Comparison of ENCODE assay signal across 23 mouse cellular contexts in the genomic region with DNA sequence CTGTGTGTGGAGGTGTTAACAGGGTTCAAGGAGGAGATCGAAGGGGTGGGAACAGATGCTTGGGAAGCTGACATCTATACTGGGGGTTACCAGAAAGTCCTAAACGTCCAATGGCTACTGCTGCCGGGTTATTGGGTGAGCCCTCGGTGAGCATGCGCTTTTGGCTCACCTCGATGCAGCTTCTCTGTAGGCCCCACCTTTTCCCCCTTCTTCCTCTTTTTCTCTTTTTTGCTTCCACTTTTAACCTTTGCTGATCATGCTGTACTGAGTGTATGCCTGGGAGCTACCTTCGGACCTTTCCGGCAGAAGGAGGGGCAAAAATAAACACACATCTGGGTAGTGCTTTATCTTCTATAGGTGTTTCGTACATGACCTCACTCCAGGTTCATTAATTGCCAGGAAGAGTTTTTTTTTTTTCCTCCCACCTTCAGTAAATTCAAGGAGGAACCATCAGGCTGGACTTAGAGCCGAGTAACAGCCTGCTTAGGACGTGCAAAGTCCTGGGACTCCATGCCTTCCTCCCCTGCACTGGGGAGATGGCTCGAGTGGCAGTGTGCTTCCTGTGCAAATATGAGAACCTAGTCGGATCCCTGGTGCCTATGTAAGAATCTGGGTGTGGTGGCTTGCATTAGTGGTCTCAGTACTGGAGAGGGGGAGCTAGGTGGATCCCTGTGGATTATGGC. TPM values are rescaled to one million over a fixed set of nuclear protein-coding genes. Genes with fewer than 3 reads are reported as not detected.
A peak's percentile ranks its signal among the peaks of the same experiment; 100 is the strongest.
DNase-seq lines count a peak whose midpoint lies in the region; ATAC-seq and TF ChIP-seq lines count a peak whose summit lies in the region.
"Had no signal": no experiment of that assay in that cellular context is flagged by ENCODE, and none has a peak within 500 bp of the region (broad histone marks: within the 10 kb centered on the region; RNA-seq: fewer than 3 reads in every experiment).

No protein-coding gene starts in this region.

- no peaks in the 10 kb centered on the region for H3K27me3 ChIP-seq in liver, embryonic 14.5 days (ENCODE audit: control insufficient read depth, insufficient read depth, low read length)
- peaks cover 3% of the 10 kb centered on the region; the same call in 1 of the 2 replicates for H3K27me3 ChIP-seq in liver, embryonic 12.5 days (replicated peaks)
- H3K27me3 ChIP-seq in stomach, embryonic 16.5 days (ENCODE audit: control insufficient read depth, insufficient read depth, low read length): no peaks in the 10 kb centered on the region
- H3K27me3 ChIP-seq in kidney, adult 2 months (replicated peaks; ENCODE audit: control insufficient read depth, insufficient read depth, low read length): no peaks in the 10 kb centered on the region
- H3K27me3 ChIP-seq: forebrain, embryonic 13.5 days; hindbrain, embryonic 15.5 days had no signal

- no peaks in the 10 kb centered on the region for H3K9me3 ChIP-seq in liver, embryonic 14.5 days (ENCODE audit: control insufficient read depth, low read length)
- H3K9me3 ChIP-seq in liver, embryonic 12.5 days (replicated peaks): no peaks in the 10 kb centered on the region
- H3K9me3 ChIP-seq in stomach, embryonic 16.5 days (replicated peaks; ENCODE audit: control insufficient read depth, low read length): no peaks in the 10 kb centered on the region
- H3K9me3 ChIP-seq: forebrain, embryonic 13.5 days; hindbrain, embryonic 15.5 days; limb, embryonic 10.5 days had no signal

- no peak for ATAC-seq in liver, embryonic 14.5 days (ENCODE audit: insufficient read depth)
- no peak for ATAC-seq in liver, embryonic 12.5 days
- peak; percentile 66 for ATAC-seq in granulocyte monocyte progenitor cell, adult 5-6 weeks (replicated peaks; ENCODE audit: poor library complexity, severe bottlenecking)
- peak; percentile 45 for ATAC-seq in megakaryocyte progenitor cell, adult 5-6 weeks (replicated peaks; ENCODE audit: poor library complexity)
- ATAC-seq in stomach, embryonic 16.5 days (ENCODE audit: insufficient read depth, low FRiP score): peak; percentile 53; the same call in 1 of the 2 replicates
- ATAC-seq: forebrain, embryonic 13.5 days had no signal

- no peak for TF ChIP-seq POLR2A in kidney, adult 2 months (IDR thresholded peaks at IDR 0.05; ENCODE audit: low read depth, low read length)

- no peak for TF ChIP-seq EP300 in liver, embryonic 14.5 days (IDR thresholded peaks at IDR 0.05; ENCODE audit: low read depth)

- H3K4me2 ChIP-seq in liver, embryonic 14.5 days (ENCODE audit: low read depth): 0 out of 2 replicates have a peak overlapping the region, but pooled peaks have one; percentile 20
- H3K4me2 ChIP-seq in liver, embryonic 12.5 days: no peak overlapping the region
- 0 out of 2 replicates have a peak overlapping the region, but pooled peaks have one; percentile 3 for H3K4me2 ChIP-seq in stomach, embryonic 16.5 days (ENCODE audit: low read depth, low read length)
- H3K4me2 ChIP-seq: forebrain, embryonic 13.5 days; hindbrain, embryonic 15.5 days had no signal

- WGBS in liver, embryonic 14.5 days (ENCODE audit: insufficient replicate concordance): 36% methylated on average over 13 of the region's 13 CpGs
- 56% methylated on average over 13 of the region's 13 CpGs for WGBS in liver, embryonic 12.5 days (ENCODE audit: insufficient replicate concordance)
- 53% methylated on average over 13 of the region's 13 CpGs for WGBS in stomach, embryonic 16.5 days
- WGBS in kidney, adult 2 months: 48% methylated on average over 13 of the region's 13 CpGs

- no peak for TF ChIP-seq CTCF in liver, embryonic 14.5 days (IDR thresholded peaks at IDR 0.05; ENCODE audit: low read depth)
- no peak for TF ChIP-seq CTCF in kidney, adult 2 months (conservative IDR thresholded peaks at IDR 0.05; ENCODE audit: insufficient read depth, insufficient read length, low read depth, low read length)

- H3K27ac ChIP-seq in liver, embryonic 14.5 days: no peak overlapping the region
- no peak overlapping the region for H3K27ac ChIP-seq in liver, embryonic 12.5 days
- H3K27ac ChIP-seq in stomach, embryonic 16.5 days (ENCODE audit: low read length): peak overlapping the region; percentile 59
- no peak overlapping the region for H3K27ac ChIP-seq in kidney, adult 2 months (ENCODE audit: insufficient read depth, low read depth, low read length)
- H3K27ac ChIP-seq: forebrain, embryonic 13.5 days; heart, adult 2 months; hindbrain, embryonic 15.5 days; left cerebral cortex, adult 2 months; limb, embryonic 10.5 days had no signal

- no peak overlapping the region for H3K9ac ChIP-seq in liver, embryonic 14.5 days (replicated peaks)
- H3K9ac ChIP-seq in liver, embryonic 12.5 days: no peak overlapping the region
- H3K9ac ChIP-seq in stomach, embryonic 16.5 days (ENCODE audit: low read length): no peak overlapping the region; the same call in 1 of the 2 replicates
- H3K9ac ChIP-seq: forebrain, embryonic 13.5 days; hindbrain, embryonic 15.5 days had no signal

- H3K4me3 ChIP-seq in liver, embryonic 14.5 days (ENCODE audit: insufficient read depth in 1 of 2, low read depth in 2 of 2, low read length in 2 of 2): no peak overlapping the region
- no peak overlapping the region for H3K4me3 ChIP-seq in liver, embryonic 12.5 days
- no peak overlapping the region for H3K4me3 ChIP-seq in stomach, embryonic 16.5 days (replicated peaks; ENCODE audit: low read length)
- H3K4me3 ChIP-seq in kidney, adult 2 months (ENCODE audit: insufficient read depth, low read depth, low read length): no peak overlapping the region
- H3K4me3 ChIP-seq: forebrain, embryonic 13.5 days; heart, adult 2 months; hindbrain, embryonic 15.5 days; left cerebral cortex, adult 2 months; limb, embryonic 10.5 days had no signal

- DNase-seq in liver, embryonic 14.5 days (ENCODE audit: low read depth in 3 of 3, low spot score in 3 of 3): no peak
- DNase-seq in urinary bladder, postnatal 10 days (ENCODE audit: low spot score): no peak
- no peak for DNase-seq in kidney, adult 2 months
- DNase-seq in frontal cortex, adult 2 months (ENCODE audit: extremely low spot score in 1 of 2, low spot score in 1 of 2): no peak
- DNase-seq: cerebellum, adult 2 months; gastrocnemius, postnatal 10 days; heart, adult 2 months; heart, postnatal 36 days; kidney, postnatal 36 days; layer of hippocampus, adult 9-11 months; lung, postnatal 14 days; right cerebral cortex, postnatal 4 days; thymus, postnatal 36 days had no signal

- no peaks in the 10 kb centered on the region for H3K36me3 ChIP-seq in liver, embryonic 14.5 days (replicated peaks; ENCODE audit: control insufficient read depth, insufficient read depth, low read depth)
- H3K36me3 ChIP-seq in liver, embryonic 12.5 days: no peaks in the 10 kb centered on the region
- no peaks in the 10 kb centered on the region for H3K36me3 ChIP-seq in stomach, embryonic 16.5 days (ENCODE audit: control insufficient read depth, insufficient read depth, low read length)
- no peaks in the 10 kb centered on the region for H3K36me3 ChIP-seq in kidney, adult 2 months (ENCODE audit: control insufficient read depth, insufficient read depth, low read length)
- H3K36me3 ChIP-seq: hindbrain, embryonic 15.5 days; limb, embryonic 10.5 days had no signal

- peaks cover 15 to 33% of the 10 kb centered on the region in 2 experiments for H3K4me1 ChIP-seq in liver, embryonic 14.5 days (replicated peaks; ENCODE audit: control insufficient read depth in 2 of 2, insufficient read depth in 2 of 2, low read length in 1 of 2)
- H3K4me1 ChIP-seq in liver, embryonic 12.5 days: peaks cover 54% of the 10 kb centered on the region
- H3K4me1 ChIP-seq in stomach, embryonic 16.5 days (ENCODE audit: control insufficient read depth, insufficient read depth, low read length): no peaks in the 10 kb centered on the region
- no peaks in the 10 kb centered on the region for H3K4me1 ChIP-seq in kidney, adult 2 months (ENCODE audit: control insufficient read depth, insufficient read depth, low read length)
- H3K4me1 ChIP-seq: forebrain, embryonic 13.5 days; hindbrain, embryonic 15.5 days had no signal

RNA-seq across cellular contexts. Expression of gene Unc5cl, which starts 3.4 kb away (rescaled TPM):
- 4.8 and 5.8 TPM in 2 replicates for polyA plus RNA-seq in liver, embryonic 14.5 days (2012; rRNA removed)
- 3.0 and 4.2 TPM in 2 replicates for polyA plus RNA-seq in liver, embryonic 14.5 days (2014; fragmentation: Nextera tagmentation; extraction: Ambion mirVana)
- 2.6 and 3.4 TPM in 2 replicates for polyA plus RNA-seq in liver, embryonic 12.5 days (2016; fragmentation: Nextera tagmentation; extraction: Ambion mirVana)
- total RNA-seq in granulocyte monocyte progenitor cell, adult 5-6 weeks (2014; fragmentation: Nextera tagmentation): 1.9 TPM in 1 of 2 replicates, not detected in the other
- total RNA-seq in granulocyte monocyte progenitor cell, adult 5-6 weeks (2017): 0.21 and 0.43 TPM in 2 replicates
- 0.42 and 0.66 TPM in 2 replicates for total RNA-seq in megakaryocyte progenitor cell, adult 5-6 weeks (2015)
- total RNA-seq in megakaryocyte progenitor cell, adult 5-6 weeks (2017): 0.79 and 3.6 TPM in 2 replicates
- polyA plus RNA-seq in stomach, embryonic 16.5 days (2015; fragmentation: Nextera tagmentation; extraction: Ambion mirVana): 13.7 and 13.8 TPM in 2 replicates
- 0.26 and 0.58 TPM in 2 replicates for polyA plus RNA-seq in kidney, adult 2 months (2012; rRNA removed)
- 0.08 TPM in 1 of 2 replicates, not detected in the other for polyA plus RNA-seq in frontal cortex, adult 2 months (2012; rRNA removed)
- total RNA-seq: gastrocnemius, postnatal 10 days; liver, adult 2 months had no signal
- polyA plus RNA-seq: hindbrain, embryonic 15.5 days had no signal

RNA-seq across cellular contexts. Expression of gene Tspo2, which starts 6.8 kb away (rescaled TPM):
- polyA plus RNA-seq in liver, embryonic 14.5 days (2012; rRNA removed): 169 and 210 TPM in 2 replicates
- 168 and 176 TPM in 2 replicates for polyA plus RNA-seq in liver, embryonic 14.5 days (2014; fragmentation: Nextera tagmentation; extraction: Ambion mirVana)
- 123 and 126 TPM in 2 replicates for polyA plus RNA-seq in liver, embryonic 12.5 days (2016; fragmentation: Nextera tagmentation; extraction: Ambion mirVana)
- 0.26 and 2.5 TPM in 2 replicates for total RNA-seq in granulocyte monocyte progenitor cell, adult 5-6 weeks (2014; fragmentation: Nextera tagmentation)
- 0.17 and 0.62 TPM in 2 replicates for total RNA-seq in granulocyte monocyte progenitor cell, adult 5-6 weeks (2017)
- total RNA-seq in megakaryocyte progenitor cell, adult 5-6 weeks (2015): 5.9 and 18.8 TPM in 2 replicates
- 4.2 and 6.8 TPM in 2 replicates for total RNA-seq in megakaryocyte progenitor cell, adult 5-6 weeks (2017)
- 8.1 and 8.5 TPM in 2 replicates for polyA plus RNA-seq in stomach, embryonic 16.5 days (2015; fragmentation: Nextera tagmentation; extraction: Ambion mirVana)
- polyA plus RNA-seq in kidney, adult 2 months (2012; rRNA removed): 0.41 and 0.53 TPM in 2 replicates
- 0.06 TPM in 1 of 2 replicates, not detected in the other for polyA plus RNA-seq in frontal cortex, adult 2 months (2012; rRNA removed)
- total RNA-seq: left cerebral cortex, adult 2 months; liver, adult 2 months had no signal
- polyA plus RNA-seq: limb, embryonic 10.5 days; liver, adult 2 months; testis, adult 2 months had no signal

RNA-seq across cellular contexts. Expression of gene Apobec2, which starts 25.4 kb away (rescaled TPM):
- polyA plus RNA-seq in liver, embryonic 14.5 days (2012; rRNA removed): 0.12 and 0.27 TPM in 2 replicates
- polyA plus RNA-seq in liver, embryonic 14.5 days (2014; fragmentation: Nextera tagmentation; extraction: Ambion mirVana): 0.36 and 0.48 TPM in 2 replicates
- polyA plus RNA-seq in liver, embryonic 12.5 days (2016; fragmentation: Nextera tagmentation; extraction: Ambion mirVana): 0.83 and 1.2 TPM in 2 replicates
- total RNA-seq in granulocyte monocyte progenitor cell, adult 5-6 weeks (2014; fragmentation: Nextera tagmentation): not detected in 2 replicates
- total RNA-seq in granulocyte monocyte progenitor cell, adult 5-6 weeks (2017): not detected in 2 replicates
- not detected in 2 replicates for total RNA-seq in megakaryocyte progenitor cell, adult 5-6 weeks (2015)
- not detected in 2 replicates for total RNA-seq in megakaryocyte progenitor cell, adult 5-6 weeks (2017)
- 5.6 and 31.0 TPM in 2 replicates for polyA plus RNA-seq in stomach, embryonic 16.5 days (2015; fragmentation: Nextera tagmentation; extraction: Ambion mirVana)
- polyA plus RNA-seq in kidney, adult 2 months (2012; rRNA removed): 2.0 and 6.0 TPM in 2 replicates
- polyA plus RNA-seq in frontal cortex, adult 2 months (2012; rRNA removed): 0.08 and 0.21 TPM in 2 replicates
- total RNA-seq: left cerebral cortex, adult 2 months had no signal
- polyA plus RNA-seq: liver, adult 2 months had no signal

RNA-seq across cellular contexts. Expression of gene Oard1, which starts 48.3 kb away (rescaled TPM):
- polyA plus RNA-seq in liver, embryonic 14.5 days (2012; rRNA removed): 16.6 and 28.2 TPM in 2 replicates
- polyA plus RNA-seq in liver, embryonic 14.5 days (2014; fragmentation: Nextera tagmentation; extraction: Ambion mirVana): 51.1 and 52.4 TPM in 2 replicates
- 56.5 and 58.1 TPM in 2 replicates for polyA plus RNA-seq in liver, embryonic 12.5 days (2016; fragmentation: Nextera tagmentation; extraction: Ambion mirVana)
- total RNA-seq in granulocyte monocyte progenitor cell, adult 5-6 weeks (2014; fragmentation: Nextera tagmentation): 52.6 and 59.4 TPM in 2 replicates
- 52.9 and 58.7 TPM in 2 replicates for total RNA-seq in granulocyte monocyte progenitor cell, adult 5-6 weeks (2017)
- 39.8 and 42.4 TPM in 2 replicates for total RNA-seq in megakaryocyte progenitor cell, adult 5-6 weeks (2015)
- 57.9 and 60.9 TPM in 2 replicates for total RNA-seq in megakaryocyte progenitor cell, adult 5-6 weeks (2017)
- polyA plus RNA-seq in stomach, embryonic 16.5 days (2015; fragmentation: Nextera tagmentation; extraction: Ambion mirVana): 54.4 and 54.5 TPM in 2 replicates
- 18.2 and 25.8 TPM in 2 replicates for polyA plus RNA-seq in kidney, adult 2 months (2012; rRNA removed)
- polyA plus RNA-seq in frontal cortex, adult 2 months (2012; rRNA removed): 17.5 and 20.7 TPM in 2 replicates

RNA-seq across cellular contexts. Expression of gene Nfya, which starts 48.4 kb away (rescaled TPM):
- 31.6 and 32.7 TPM in 2 replicates for polyA plus RNA-seq in liver, embryonic 14.5 days (2012; rRNA removed)
- polyA plus RNA-seq in liver, embryonic 14.5 days (2014; fragmentation: Nextera tagmentation; extraction: Ambion mirVana): 6.9 and 8.2 TPM in 2 replicates
- 10.9 and 11.3 TPM in 2 replicates for polyA plus RNA-seq in liver, embryonic 12.5 days (2016; fragmentation: Nextera tagmentation; extraction: Ambion mirVana)
- 96.6 and 101 TPM in 2 replicates for total RNA-seq in granulocyte monocyte progenitor cell, adult 5-6 weeks (2014; fragmentation: Nextera tagmentation)
- total RNA-seq in granulocyte monocyte progenitor cell, adult 5-6 weeks (2017): 50.9 and 56.0 TPM in 2 replicates
- total RNA-seq in megakaryocyte progenitor cell, adult 5-6 weeks (2015): 103 and 105 TPM in 2 replicates
- 34.4 and 38.0 TPM in 2 replicates for total RNA-seq in megakaryocyte progenitor cell, adult 5-6 weeks (2017)
- polyA plus RNA-seq in stomach, embryonic 16.5 days (2015; fragmentation: Nextera tagmentation; extraction: Ambion mirVana): 11.3 and 12.4 TPM in 2 replicates
- 45.8 and 46.2 TPM in 2 replicates for polyA plus RNA-seq in kidney, adult 2 months (2012; rRNA removed)
- polyA plus RNA-seq in frontal cortex, adult 2 months (2012; rRNA removed): 31.2 and 35.5 TPM in 2 replicates

Comparison
In these comparisons a context has a peak if more than half of its experiments do, and no peak if none do; other contexts are left out.
1. ATAC-seq: peak in granulocyte monocyte progenitor cell, adult 5-6 weeks (single experiment), megakaryocyte progenitor cell, adult 5-6 weeks (single experiment) and stomach, embryonic 16.5 days (single experiment); none in liver, embryonic 14.5 days (single experiment) and liver, embryonic 12.5 days (single experiment).
2. RNA of gene Tspo2, which starts 6.8 kb away (polyA plus RNA-seq): 168 to 210 TPM in liver, embryonic 14.5 days and 123 to 126 TPM in liver, embryonic 12.5 days; 8.1 to 8.5 TPM in stomach, embryonic 16.5 days, 0.41 to 0.53 TPM in kidney, adult 2 months and 0.06 TPM in frontal cortex, adult 2 months; every median in the first group is over 10 times any median in the second.